Mouse (Mus musculus) midbrain, postnatal 0 days (tissue): ENCODE data around the gene Crebl2. TPM values are rescaled to one million over a fixed set of nuclear protein-coding genes. Genes with fewer than 3 reads are reported as not detected.

Experiments
- ATAC-seq: fragments of 200-750 bp; cut with Nextera tagmentation; 2 replicates; pipeline ENCODE4 v1.8.0; 2017; ENCODE audit warnings: moderate number of reproducible peaks, mild to moderate bottlenecking, moderate TSS enrichment, moderate library complexity; ENCODE audit not compliant: low FRiP score
- DNase-seq: peaks from one replicate; pipeline ENCODE4 v3.0.0-alpha.2; 2015; ENCODE audit warnings: low spot score
- H3K27ac ChIP-seq: fragments of 300-500 bp; sonication (generic); 2 replicates; pipeline ENCODE4 v1.5.1; 2014; ENCODE audit warnings: low read depth, mild to moderate bottlenecking, low read length, mixed read lengths
- H3K27me3 ChIP-seq: fragments of 300-500 bp; sonication (generic); 2 replicates; pipeline ENCODE4 v1.6.1; 2014; ENCODE audit warnings: low read length, control low read depth, mixed read lengths; ENCODE audit not compliant: insufficient read depth
- H3K36me3 ChIP-seq: fragments of 300-500 bp; sonication (generic); 2 replicates; pipeline ENCODE4 v1.6.1; 2014; ENCODE audit warnings: low read length, control low read depth, mixed read lengths; ENCODE audit not compliant: insufficient read depth
- H3K4me1 ChIP-seq: fragments of 300-500 bp; sonication (generic); 2 replicates; pipeline ENCODE4 v1.6.1; 2014; ENCODE audit warnings: mild to moderate bottlenecking, control low read depth, antibody characterized with exemption, low read length, mixed read lengths; ENCODE audit not compliant: insufficient read depth
- H3K4me2 ChIP-seq: fragments of 300-500 bp; sonication (generic); 2 replicates; pipeline ENCODE4 v1.6.1; 2014; ENCODE audit warnings: low read depth, mild to moderate bottlenecking, low read length, mixed read lengths; ENCODE audit not compliant: poor library complexity, severe bottlenecking
- H3K4me3 ChIP-seq: fragments of 300-500 bp; sonication (generic); 2 replicates; pipeline ENCODE4 v1.5.1; 2014; ENCODE audit warnings: low read depth, mild to moderate bottlenecking, low read length, moderate library complexity
- H3K9ac ChIP-seq: fragments of 300-500 bp; sonication (generic); replicated peaks from 2 replicates; pipeline ENCODE4 v1.6.1; 2014; ENCODE audit warnings: mild to moderate bottlenecking, low read length, moderate library complexity, mixed read lengths; ENCODE audit not compliant: poor library complexity, severe bottlenecking
- H3K9me3 ChIP-seq: fragments of 300-500 bp; sonication (generic); 2 replicates; pipeline ENCODE4 v1.6.1; 2016; ENCODE audit warnings: low read length, control low read depth
- CTCF ChIP-seq: IDR thresholded peaks from 2 replicates; pipeline ENCODE4 v1.5.1; 2016; ENCODE audit warnings: antibody characterized with exemption, mild to moderate bottlenecking
- WGBS: fragments of 180-500 bp; shearing (Covaris S2); extraction: QIAGEN DNeasy Blood & Tissue Kit; methylation state at CpG from one replicate; pipeline ENCODE4 v1.1.7; 2014; 5-methylcytosine and 5-hydroxymethylcytosine counted together
- polyA plus RNA-seq: library from polyadenylated mRNA; unstranded; fragments of >200 nt; fragmentation: Nextera tagmentation; extraction: Ambion mirVana; gene quantifications from 2 replicates; pipeline ENCODE4 v1.2.1, GENCODE M21; 2015
- total RNA-seq: library from RNA; depleted of rRNA; stranded (reverse); fragments of >200 nt; gene quantifications from 2 replicates; pipeline ENCODE4 v1.2.3, GENCODE M21; 2014

Crebl2 gene
- total and polyA plus RNA-seq, 2 experiments from 2014 or later, result 3.5 to 10.0 TPM

DNA sequence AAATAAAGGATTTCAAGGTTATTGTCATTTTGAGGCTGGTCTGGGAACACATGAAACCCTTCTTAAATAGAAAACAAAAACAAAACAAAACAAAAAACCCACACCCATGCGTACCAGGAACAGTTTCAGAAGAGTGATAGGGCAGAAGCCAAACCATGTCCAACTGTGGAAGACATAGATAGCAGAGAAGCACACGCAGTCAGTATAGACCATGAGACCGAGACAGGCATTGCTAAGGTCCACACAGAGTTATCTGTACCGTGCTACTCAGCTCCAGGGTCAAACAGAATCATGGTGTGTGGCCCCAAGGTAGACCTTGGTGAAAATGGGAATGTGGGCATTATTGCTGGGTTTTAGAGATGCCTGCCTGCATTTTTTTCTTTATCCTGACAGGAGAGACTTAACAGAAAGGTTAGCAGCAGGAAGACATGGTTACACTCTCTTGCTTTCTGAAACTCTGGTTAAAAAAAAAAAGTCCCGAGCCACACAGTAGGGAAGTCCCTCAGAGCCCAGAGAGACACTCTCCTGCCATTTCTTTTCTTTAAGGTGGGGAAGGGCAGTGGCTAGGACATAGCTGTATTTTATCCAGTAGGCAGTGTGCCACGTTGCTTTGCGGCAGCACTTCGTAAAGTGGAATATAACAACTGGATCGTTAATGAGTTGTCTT is 4.8 kb downstream of the Crebl2 start:
- WGBS, result 83% methylated on average over 9 of the region's 9 CpGs
- ATAC-seq, result no peak
- no peak for DNase-seq
- Histone ChIP-seq H3K9me3 (no peaks in the 10 kb centered on the region), H3K4me2 (no peak overlapping the region), H3K36me3 (peaks cover 2% of the 10 kb centered on the region; the same call in 1 of the 2 replicates), H3K4me1 (no peaks in the 10 kb centered on the region), H3K9ac (no peak overlapping the region), H3K27ac (no peak overlapping the region), H3K4me3 (no peak overlapping the region), H3K27me3 (no peaks in the 10 kb centered on the region)
- TF ChIP-seq CTCF, result no peak

GRCm38 (mm10) chr6:134838111-134838510 is 8.2 kb downstream of the Crebl2 start:
- Histone ChIP-seq H3K9me3 (no peaks in the 10 kb centered on the region), H3K36me3 (peaks cover 2% of the 10 kb centered on the region; the same call in 1 of the 2 replicates), H3K9ac (no peak overlapping the region), H3K4me1 (no peaks in the 10 kb centered on the region), H3K4me3 (no peak overlapping the region), H3K27me3 (no peaks in the 10 kb centered on the region), H3K4me2 (no peak overlapping the region), H3K27ac (no peak overlapping the region)
- DNase-seq (no peak), ATAC-seq (no peak)
- 94% methylated on average over 4 of the region's 4 CpGs for WGBS
- TF ChIP-seq CTCF, result no peak

DNA sequence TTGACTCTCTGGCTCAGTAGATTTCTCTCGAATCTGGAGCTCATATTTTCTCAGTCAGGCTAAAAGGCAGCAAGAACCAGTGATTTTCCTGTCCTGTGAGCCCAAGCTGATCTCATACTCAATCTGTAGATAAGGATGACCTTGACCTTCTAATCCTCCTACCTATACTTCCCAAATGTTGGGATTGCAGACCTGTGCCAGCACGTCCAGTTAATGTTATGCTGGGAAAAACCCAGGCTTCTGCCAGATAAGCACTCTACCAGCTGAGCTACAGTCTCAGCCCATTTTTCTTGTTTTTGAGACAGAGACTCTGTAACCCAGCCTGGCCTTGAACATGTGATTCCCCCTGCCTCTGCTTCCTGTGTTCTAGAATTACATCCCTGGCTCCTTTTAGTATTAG is 10.4 kb downstream of the Crebl2 start:
- Histone ChIP-seq H3K9ac (no peak overlapping the region), H3K4me2 (no peak overlapping the region), H3K36me3 (peaks cover 2% of the 10 kb centered on the region; the same call in 1 of the 2 replicates), H3K4me1 (no peaks in the 10 kb centered on the region), H3K9me3 (no peaks in the 10 kb centered on the region), H3K4me3 (no peak overlapping the region), H3K27me3 (no peaks in the 10 kb centered on the region), H3K27ac (no peak overlapping the region)
- no peak for TF ChIP-seq CTCF
- WGBS, result 82% methylated on average over 2 of the region's 2 CpGs
- no peak for ATAC-seq
- no peak for DNase-seq

DNA sequence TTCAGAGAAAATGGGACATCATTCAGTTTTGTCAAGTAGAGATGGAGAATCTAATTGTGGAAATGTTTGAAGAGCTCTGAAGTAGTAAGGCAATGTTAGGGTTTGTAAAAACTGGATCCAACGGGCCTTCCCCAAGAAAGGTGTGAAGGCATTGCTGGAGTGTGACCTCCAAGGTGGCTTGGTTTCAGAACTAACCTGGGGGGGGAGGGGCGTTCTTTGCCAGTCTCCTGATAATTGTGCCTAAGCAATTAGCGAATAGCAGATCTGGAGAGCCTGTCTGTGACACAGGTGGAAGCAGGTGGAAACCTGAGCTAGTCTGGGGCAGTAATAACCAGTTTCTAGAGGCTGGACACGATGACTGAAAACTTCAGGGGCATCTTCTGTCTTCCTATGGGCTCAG is 15.8 kb downstream of the Crebl2 start:
- Histone ChIP-seq H3K36me3 (peaks cover 2% of the 10 kb centered on the region; the same call in 1 of the 2 replicates), H3K27me3 (no peaks in the 10 kb centered on the region), H3K9me3 (no peaks in the 10 kb centered on the region), H3K9ac (no peak overlapping the region), H3K27ac (no peak overlapping the region), H3K4me1 (no peaks in the 10 kb centered on the region), H3K4me2 (no peak overlapping the region), H3K4me3 (no peak overlapping the region)
- 90% methylated on average over 4 of the region's 4 CpGs for WGBS
- no peak for ATAC-seq
- TF ChIP-seq CTCF, result no peak
- DNase-seq, result no peak

DNA sequence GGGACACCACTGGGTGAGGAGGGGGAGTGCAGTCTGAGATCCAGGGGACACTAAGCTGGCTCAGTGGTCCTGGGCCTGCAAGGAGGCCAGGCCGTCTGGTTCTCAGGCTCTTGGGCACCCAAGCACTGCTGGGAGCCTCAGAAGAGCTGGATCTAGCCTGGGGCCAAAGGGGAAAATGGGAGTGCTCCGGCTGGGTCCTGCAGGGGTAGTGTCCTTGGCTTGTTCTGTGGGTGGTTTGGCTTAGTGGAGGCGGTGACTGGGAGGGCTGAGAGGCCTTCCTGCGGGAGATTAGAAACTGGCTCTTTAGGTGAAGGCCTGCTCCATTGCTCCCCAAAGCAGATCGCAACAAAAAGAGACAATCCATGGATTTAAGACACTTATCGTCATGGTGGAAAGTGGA is 16.4 kb downstream of the Crebl2 start:
- no peaks in the 10 kb centered on the region for H3K9me3 ChIP-seq
- ATAC-seq (no peak), DNase-seq (no peak)
- H3K4me1 ChIP-seq, result no peaks in the 10 kb centered on the region
- peaks cover 7% of the 10 kb centered on the region; the same call in 1 of the 2 replicates for H3K36me3 ChIP-seq
- WGBS, result 69% methylated on average over 6 of the region's 6 CpGs
- H3K27me3 ChIP-seq, result no peaks in the 10 kb centered on the region
- H3K4me2 ChIP-seq, result no peak overlapping the region
- H3K9ac ChIP-seq, result no peak overlapping the region
- no peak overlapping the region for H3K4me3 ChIP-seq
- TF ChIP-seq CTCF, result no peak
- no peak overlapping the region for H3K27ac ChIP-seq

DNA sequence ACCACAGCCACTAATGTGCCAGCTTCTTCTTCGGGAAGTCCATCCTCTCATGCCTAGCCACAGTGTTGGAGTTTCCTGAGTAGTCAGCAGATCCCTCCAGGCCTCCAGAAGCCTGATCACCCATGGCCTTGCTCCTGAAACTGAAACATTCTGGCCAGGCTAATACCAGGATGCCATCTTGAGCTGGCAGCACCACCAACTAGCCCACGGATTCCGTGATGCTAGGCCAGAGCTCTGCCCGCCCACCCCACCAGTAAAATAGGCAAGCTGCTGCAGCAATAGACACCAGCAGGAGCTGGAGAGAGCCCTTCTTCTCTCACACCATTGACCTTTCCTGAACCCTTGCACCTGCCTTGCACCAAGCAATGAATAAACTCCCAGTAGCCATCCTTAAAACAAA is 17.6 kb downstream of the Crebl2 start:
- no peak for TF ChIP-seq CTCF
- H3K4me1 ChIP-seq, result no peaks in the 10 kb centered on the region
- WGBS, result 96% methylated on average over 4 of the region's 4 CpGs

More for the DNA sequence above, 17.6 kb downstream of the Crebl2 start:
- Histone ChIP-seq H3K27me3 (no peaks in the 10 kb centered on the region), H3K4me3 (no peak overlapping the region), H3K4me2 (no peak overlapping the region), H3K9me3 (no peaks in the 10 kb centered on the region), H3K27ac (no peak overlapping the region), H3K36me3 (peaks cover 7% of the 10 kb centered on the region; the same call in 1 of the 2 replicates), H3K9ac (no peak overlapping the region)
- ATAC-seq (no peak), DNase-seq (no peak)
